Mouse (Mus musculus) embryonic facial prominence, embryonic 15.5 days (tissue): ENCODE data around the gene Nefh. TPM values are rescaled to one million over a fixed set of nuclear protein-coding genes. Genes with fewer than 3 reads are reported as not detected.

Experiments used
- ATAC-seq: fragments of 200-750 bp; cut with Nextera tagmentation; 2 replicates; pipeline ENCODE4 v1.8.0; 2017; ENCODE audit warnings: low read depth, moderate TSS enrichment; ENCODE audit not compliant: insufficient number of reproducible peaks, low FRiP score, low TSS enrichment
- H3K27ac ChIP-seq: fragments of 300-500 bp; sonication (generic); replicated peaks from 2 replicates; pipeline ENCODE4 v1.5.1; 2015; ENCODE audit warnings: mild to moderate bottlenecking, inconsistent platforms
- H3K27me3 ChIP-seq: fragments of 300-500 bp; sonication (generic); 2 replicates; pipeline ENCODE4 v1.6.1; 2015; ENCODE audit warnings: inconsistent platforms
- H3K36me3 ChIP-seq: fragments of 300-500 bp; sonication (generic); 2 replicates; pipeline ENCODE4 v1.6.1; 2015; ENCODE audit warnings: mild to moderate bottlenecking, inconsistent platforms
- H3K4me1 ChIP-seq: fragments of 300-500 bp; sonication (generic); 2 replicates; pipeline ENCODE4 v1.6.1; 2015; ENCODE audit warnings: inconsistent platforms
- H3K4me2 ChIP-seq: fragments of 300-500 bp; sonication (generic); replicated peaks from 2 replicates; pipeline ENCODE4 v1.6.1; 2015; ENCODE audit warnings: mild to moderate bottlenecking, inconsistent platforms
- H3K4me3 ChIP-seq: fragments of 300-500 bp; sonication (generic); replicated peaks from 2 replicates; pipeline ENCODE4 v1.5.1; 2015; ENCODE audit warnings: mild to moderate bottlenecking, inconsistent platforms
- H3K9ac ChIP-seq: fragments of 300-500 bp; sonication (generic); 2 replicates; pipeline ENCODE4 v1.6.1; 2015; ENCODE audit warnings: inconsistent platforms
- H3K9me3 ChIP-seq: fragments of 300-500 bp; sonication (generic); replicated peaks from 2 replicates; pipeline ENCODE4 v1.6.1; 2016; ENCODE audit warnings: inconsistent platforms
- WGBS: fragments of 180-500 bp; shearing (Covaris S2); methylation state at CpG from one replicate; pipeline ENCODE4 v1.1.7; 2015; 5-methylcytosine and 5-hydroxymethylcytosine counted together
- polyA plus RNA-seq: library from polyadenylated mRNA; unstranded; fragments of >200 nt; fragmentation: Nextera tagmentation; extraction: Ambion mirVana; gene quantifications from 2 replicates; pipeline ENCODE4 v1.2.1, GENCODE M21; 2015

Nefh gene
- 0.20 and 0.27 TPM in 2 replicates for polyA plus RNA-seq

DNA sequence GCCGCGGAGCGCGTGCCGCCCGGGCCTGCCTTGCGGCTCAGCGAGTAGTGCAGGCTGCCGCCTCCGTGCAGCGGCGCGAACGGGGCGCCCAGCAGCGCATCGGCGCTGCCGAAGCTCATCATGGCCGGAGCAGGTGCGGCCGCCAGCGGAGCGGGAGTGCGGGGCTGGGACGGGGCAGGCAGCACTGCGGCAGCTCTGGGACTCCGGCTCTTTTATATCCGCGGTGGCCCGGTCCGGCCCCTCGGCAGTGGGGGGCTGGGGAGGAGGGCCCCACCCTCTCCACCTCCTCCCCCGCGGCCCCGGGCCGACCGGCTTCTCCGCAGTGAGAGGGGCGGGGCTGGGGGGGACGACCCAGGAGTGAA is at the start of gene Nefh:
Nefh (minus strand) TSS at position 252 of the 362 bp plus-strand sequence.
- WGBS = under 1% methylated on average over 39 of the region's 41 CpGs
- no peak within 1 kb of the TSS for H3K9ac ChIP-seq
- no peaks in the 10 kb centered on the region for H3K9me3 ChIP-seq
- no peak within 1 kb of the TSS for H3K27ac ChIP-seq
- ATAC-seq = no peak
- H3K4me3 ChIP-seq = peak within 1 kb of the TSS; percentile 55
- peaks cover 81% of the 10 kb centered on the region for H3K27me3 ChIP-seq
- peak within 1 kb of the TSS; percentile 96 for H3K4me2 ChIP-seq
- peaks cover 26% of the 10 kb centered on the region for H3K4me1 ChIP-seq
- H3K36me3 ChIP-seq = no peaks in the 10 kb centered on the region

DNA sequence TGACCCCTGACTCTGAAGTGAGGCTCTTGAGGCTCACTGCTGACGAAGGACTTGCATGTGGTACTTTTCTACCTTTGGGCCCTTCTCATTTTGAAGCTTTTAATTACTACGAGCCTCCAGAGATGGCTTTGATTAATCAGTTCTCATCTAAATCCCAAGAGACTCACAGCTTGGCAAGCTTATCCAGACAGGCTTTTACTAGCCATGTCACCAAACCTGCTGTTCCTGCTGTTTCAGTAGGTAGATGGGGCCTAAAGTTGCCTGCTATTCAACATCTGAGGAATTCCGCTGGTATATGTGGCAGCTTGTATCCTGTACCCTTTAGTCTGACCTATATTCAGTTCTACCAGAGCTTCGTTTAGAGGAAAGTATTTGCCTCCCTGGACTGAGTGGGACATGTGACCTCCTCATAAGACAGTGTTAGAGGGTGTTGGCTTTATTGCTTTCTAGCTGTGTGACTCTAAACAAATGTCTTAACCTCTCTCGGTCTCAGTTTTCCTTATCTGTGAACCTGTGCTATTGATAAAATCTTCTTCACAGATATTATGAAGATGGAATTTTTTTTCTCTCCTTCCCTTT is 48.8 kb upstream of the Nefh start:
- ATAC-seq = no peak
- no peak overlapping the region for H3K4me2 ChIP-seq
- H3K9me3 ChIP-seq = no peaks in the 10 kb centered on the region
- no peak overlapping the region for H3K9ac ChIP-seq
- H3K27ac ChIP-seq = no peak overlapping the region
- no peak overlapping the region for H3K4me3 ChIP-seq
- 72% methylated on average over 5 of the region's 5 CpGs for WGBS
- H3K4me1 ChIP-seq = no peaks in the 10 kb centered on the region
- 0 out of 2 replicates have a peak, but pooled peaks cover 3% of the 10 kb centered on the region for H3K36me3 ChIP-seq
- H3K27me3 ChIP-seq = no peaks in the 10 kb centered on the region

DNA sequence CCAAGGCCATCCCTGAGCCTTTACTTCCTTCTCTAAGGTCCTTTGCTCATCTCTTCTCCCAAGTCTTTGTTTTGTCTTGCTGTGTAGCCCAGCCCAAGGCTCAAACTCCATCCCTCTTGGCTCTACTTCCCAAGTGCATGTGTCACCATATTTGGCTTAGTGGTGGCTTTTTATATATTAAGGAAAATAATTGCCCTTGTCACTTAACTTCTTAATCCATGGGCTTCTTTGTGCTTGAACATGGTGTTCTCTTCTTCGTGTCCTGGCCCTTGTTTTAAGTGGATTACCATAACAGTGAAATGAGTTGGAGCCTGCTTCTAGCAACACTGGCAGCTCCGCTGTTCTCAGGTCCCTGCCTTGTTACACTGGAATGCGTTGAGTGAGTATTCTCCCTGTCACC is 47.8 kb upstream of the Nefh start:
- Histone ChIP-seq H3K27ac (no peak overlapping the region), H3K9ac (no peak overlapping the region)

DNA sequence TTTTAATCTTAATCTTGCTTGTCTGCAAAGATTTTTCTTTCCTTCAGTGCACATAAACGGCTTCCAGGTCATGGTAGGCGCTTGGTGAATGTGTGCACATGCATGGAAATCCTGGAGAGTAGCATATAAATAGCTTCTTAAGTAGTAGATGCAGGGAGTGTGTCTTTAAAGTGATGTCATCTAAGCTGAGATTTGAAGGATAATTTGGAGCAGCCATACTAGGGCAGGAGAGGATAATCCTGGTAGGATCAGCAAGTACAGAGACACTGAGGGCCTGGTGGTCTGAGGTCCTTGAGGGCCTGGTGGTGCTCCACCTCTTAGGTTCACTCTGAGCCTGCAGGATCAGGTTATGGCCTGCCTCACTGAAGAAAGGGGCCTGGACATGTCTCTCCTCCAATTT is 44.6 kb upstream of the Nefh start:
- 86% methylated on average over 2 of the region's 2 CpGs for WGBS
- no peaks in the 10 kb centered on the region for H3K36me3 ChIP-seq
- no peak overlapping the region for H3K27ac ChIP-seq
- no peak for ATAC-seq
- peaks cover 4% of the 10 kb centered on the region; the same call in 1 of the 2 replicates for H3K4me1 ChIP-seq
- H3K27me3 ChIP-seq = no peaks in the 10 kb centered on the region
- H3K9ac ChIP-seq = no peak overlapping the region
- no peak overlapping the region for H3K4me2 ChIP-seq
- no peak overlapping the region for H3K4me3 ChIP-seq
- no peaks in the 10 kb centered on the region for H3K9me3 ChIP-seq

More for the DNA sequence above, 47.8 kb upstream of the Nefh start:
- WGBS = 84% methylated on average over 3 of the region's 3 CpGs
- ATAC-seq = no peak
- Histone ChIP-seq H3K27me3 (no peaks in the 10 kb centered on the region), H3K36me3 (no peaks in the 10 kb centered on the region), H3K4me2 (no peak overlapping the region), H3K4me3 (no peak overlapping the region), H3K4me1 (no peaks in the 10 kb centered on the region), H3K9me3 (no peaks in the 10 kb centered on the region)

GRCm38 (mm10) chr11:4989187-4989586 is 41.3 kb upstream of the Nefh start:
- no peak for ATAC-seq
- WGBS = 69% methylated on average over 3 of the region's 3 CpGs
- Histone ChIP-seq H3K4me2 (no peak overlapping the region), H3K9ac (no peak overlapping the region), H3K4me1 (peaks cover 12% of the 10 kb centered on the region; the same call in 1 of the 2 replicates), H3K27ac (no peak overlapping the region), H3K9me3 (no peaks in the 10 kb centered on the region), H3K27me3 (no peaks in the 10 kb centered on the region), H3K4me3 (no peak overlapping the region), H3K36me3 (no peaks in the 10 kb centered on the region)

DNA sequence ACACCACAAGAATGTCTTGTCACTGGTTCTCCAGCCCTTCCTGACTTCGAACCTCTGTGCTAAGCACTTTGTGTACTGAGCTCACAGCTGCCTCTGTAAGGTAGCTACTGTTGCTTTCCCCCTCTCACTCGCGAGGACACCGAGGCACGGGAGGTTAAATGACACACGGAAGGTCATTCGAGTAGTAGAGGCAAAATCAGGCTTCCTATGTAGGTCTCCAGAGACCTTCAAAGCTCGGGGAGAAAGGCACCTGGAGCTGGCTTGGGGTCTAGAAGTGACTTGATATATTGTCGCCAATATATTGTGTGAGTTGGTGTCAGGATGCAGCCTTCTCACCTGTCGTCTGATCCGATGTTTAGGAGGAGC is 39.6 kb upstream of the Nefh start:
- Histone ChIP-seq H3K27ac (no peak overlapping the region), H3K9ac (peak overlapping the region; percentile 49), H3K36me3 (no peaks in the 10 kb centered on the region), H3K4me3 (peak overlapping the region; percentile 72), H3K4me1 (peaks cover 12% of the 10 kb centered on the region; the same call in 1 of the 2 replicates), H3K4me2 (peak overlapping the region; percentile 87), H3K9me3 (no peaks in the 10 kb centered on the region), H3K27me3 (no peaks in the 10 kb centered on the region)
- WGBS = 52% methylated on average over 11 of the region's 11 CpGs
- no peak for ATAC-seq

DNA sequence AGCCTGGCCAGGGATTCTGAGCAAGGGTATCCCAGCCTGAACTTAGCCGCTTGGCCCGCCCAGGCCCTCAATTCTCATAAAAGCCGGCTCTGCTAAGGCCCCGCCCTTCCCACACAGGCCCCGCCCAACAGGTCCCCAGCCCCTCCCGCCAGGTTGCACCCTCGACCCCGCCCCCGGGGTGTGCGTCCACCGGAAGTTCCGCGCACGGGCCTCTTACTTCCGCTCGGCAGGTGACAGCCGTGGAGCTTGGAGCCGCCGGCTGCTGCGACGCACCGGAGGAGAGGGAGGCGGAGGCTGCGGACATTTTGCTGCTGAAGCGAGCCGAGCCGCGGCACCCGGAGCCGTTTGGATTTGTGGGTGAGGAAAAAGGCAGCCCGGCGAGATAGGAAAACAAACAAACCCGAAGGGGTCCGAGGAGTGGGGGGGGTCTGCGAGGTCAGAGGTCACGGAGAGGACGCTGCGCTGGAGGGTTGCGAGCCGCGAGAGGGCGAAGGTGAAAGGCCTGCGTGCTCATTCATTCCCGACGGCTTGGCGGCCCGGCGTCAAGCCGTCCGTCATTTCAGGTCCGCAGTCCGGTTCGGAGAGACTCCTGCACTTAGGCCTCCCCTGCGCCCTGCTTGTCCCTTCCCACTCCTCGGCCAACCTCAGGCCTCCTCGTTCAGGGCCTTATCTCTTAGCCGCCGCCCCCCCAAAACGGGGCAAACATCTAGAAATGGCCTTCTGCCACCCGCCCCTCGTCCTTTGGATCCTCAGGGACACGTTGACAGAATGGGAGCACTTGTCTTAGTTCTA is 39.0 kb upstream of the Nefh start, which contains the start of gene Ap1b1:
Ap1b1 (plus strand) TSS at position 130 of the 792 bp plus-strand sequence.
- peak within 1 kb of the TSS; percentile 49 for H3K9ac ChIP-seq
- WGBS = under 1% methylated on average over 62 of the region's 62 CpGs
- no peak within 1 kb of the TSS; the same call in 1 of the 2 replicates for H3K27ac ChIP-seq
- peak within 1 kb of the TSS; percentile 87 for H3K4me2 ChIP-seq
- H3K27me3 ChIP-seq = no peaks in the 10 kb centered on the region
- peak within 1 kb of the TSS; percentile 72 for H3K4me3 ChIP-seq
- no peaks in the 10 kb centered on the region for H3K36me3 ChIP-seq
- H3K4me1 ChIP-seq = peaks cover 12% of the 10 kb centered on the region; the same call in 1 of the 2 replicates
- peak; percentile 89 for ATAC-seq
- H3K9me3 ChIP-seq = no peaks in the 10 kb centered on the region

DNA sequence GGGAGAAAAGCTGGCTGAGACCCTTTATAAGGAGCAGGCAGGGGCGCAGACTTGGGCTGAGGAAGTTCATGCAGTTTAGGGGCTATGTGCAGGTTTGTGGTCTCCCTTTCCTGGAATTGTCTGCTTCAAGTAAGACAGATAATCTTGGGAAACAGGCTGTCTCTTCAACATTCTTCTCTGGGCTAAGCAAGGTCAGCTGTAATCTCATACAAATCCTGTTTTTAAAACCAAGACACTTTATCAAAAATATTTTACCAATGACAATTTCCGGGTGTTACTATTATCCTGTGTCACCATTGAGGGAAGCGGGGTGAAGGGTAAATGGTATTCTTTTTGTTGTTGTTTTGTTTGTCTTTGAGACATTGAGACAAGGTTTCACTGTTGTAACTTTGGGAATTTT is 36.9 kb upstream of the Nefh start:
- Histone ChIP-seq H3K4me1 (peaks cover 12% of the 10 kb centered on the region; the same call in 1 of the 2 replicates), H3K9me3 (no peaks in the 10 kb centered on the region), H3K9ac (no peak overlapping the region), H3K36me3 (no peaks in the 10 kb centered on the region), H3K4me3 (no peak overlapping the region), H3K27ac (no peak overlapping the region), H3K27me3 (no peaks in the 10 kb centered on the region), H3K4me2 (no peak overlapping the region)
- no peak for ATAC-seq
- WGBS = 78% methylated on average over 3 of the region's 3 CpGs

DNA sequence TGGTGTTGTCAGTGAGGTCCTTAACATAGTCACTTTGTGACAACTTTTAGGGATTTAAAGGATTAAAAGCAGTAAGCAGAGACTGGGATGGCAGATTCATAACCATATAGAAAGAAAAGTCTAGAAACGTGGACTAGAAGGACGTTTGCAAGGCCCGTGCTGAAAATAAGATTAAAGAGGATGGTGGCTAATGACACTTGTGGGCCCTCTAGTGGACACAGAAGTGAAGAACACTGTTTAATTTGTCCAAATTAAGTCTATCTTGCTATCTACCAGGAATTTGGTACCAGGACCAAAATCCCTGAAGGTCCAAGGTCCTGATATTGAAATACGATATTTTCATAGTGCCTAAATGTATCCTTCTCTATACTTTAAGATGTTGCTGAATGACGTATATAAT is 36.4 kb upstream of the Nefh start:
- Histone ChIP-seq H3K9ac (no peak overlapping the region), H3K4me3 (no peak overlapping the region), H3K27me3 (no peaks in the 10 kb centered on the region), H3K36me3 (no peaks in the 10 kb centered on the region), H3K9me3 (no peaks in the 10 kb centered on the region), H3K27ac (no peak overlapping the region), H3K4me2 (no peak overlapping the region), H3K4me1 (peaks cover 12% of the 10 kb centered on the region; the same call in 1 of the 2 replicates)
- ATAC-seq = no peak
- 3% methylated on average over 5 of the region's 5 CpGs for WGBS

GRCm38 (mm10) chr11:4983538-4983937 is 35.7 kb upstream of the Nefh start:
- no peaks in the 10 kb centered on the region for H3K36me3 ChIP-seq
- no peaks in the 10 kb centered on the region for H3K9me3 ChIP-seq
- peaks cover 12% of the 10 kb centered on the region; the same call in 1 of the 2 replicates for H3K4me1 ChIP-seq
- no peak overlapping the region for H3K27ac ChIP-seq
- 53% methylated on average over 2 of the region's 2 CpGs for WGBS
- no peak for ATAC-seq
- H3K27me3 ChIP-seq = no peaks in the 10 kb centered on the region
- H3K4me3 ChIP-seq = no peak overlapping the region
- H3K4me2 ChIP-seq = no peak overlapping the region
- no peak overlapping the region for H3K9ac ChIP-seq

DNA sequence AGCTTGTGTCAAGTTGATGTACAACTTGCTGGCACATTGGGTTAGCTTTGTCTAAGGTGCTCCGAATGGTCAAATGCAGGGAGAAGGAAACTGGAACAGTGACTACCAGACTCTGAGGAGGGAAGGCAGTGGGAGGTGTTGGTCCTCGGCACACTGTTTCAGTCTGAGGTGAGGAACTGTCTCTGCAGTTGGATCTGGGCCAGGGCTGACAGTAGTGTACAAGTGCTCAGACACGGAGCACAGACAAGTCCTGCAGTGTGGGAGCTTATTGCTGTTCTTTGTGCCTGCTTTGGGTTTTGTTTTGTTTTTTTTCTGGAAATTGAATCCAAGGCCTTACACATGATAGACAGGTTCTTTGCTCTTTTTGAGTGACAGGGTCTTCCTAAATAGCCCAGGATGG is 35.1 kb upstream of the Nefh start:
- Histone ChIP-seq H3K4me3 (no peak overlapping the region), H3K4me2 (no peak overlapping the region), H3K9ac (no peak overlapping the region), H3K9me3 (no peaks in the 10 kb centered on the region), H3K27ac (no peak overlapping the region), H3K36me3 (no peaks in the 10 kb centered on the region), H3K27me3 (no peaks in the 10 kb centered on the region), H3K4me1 (peaks cover 12% of the 10 kb centered on the region; the same call in 1 of the 2 replicates)
- WGBS = 63% methylated on average over 3 of the region's 3 CpGs
- no peak for ATAC-seq
